Mouse (Mus musculus): Measurements from ENCODE around the gene Rps18.
"Not testable (repeated sequence)": the region's sequence is repeated elsewhere in the genome, so short reads cannot be mapped to it uniquely, and the experiment has no call there.

GRCm38 (mm10) chr17:33981192-33981909, 25.6 kb upstream of the Rps18 start:
- not testable (repeated sequence) for TF ChIP-seq CTCF (IDR thresholded peaks at IDR 0.05; ENCODE audit: insufficient read depth, low read depth, low read length)
- peak; percentile 68; the same call in 1 of the 2 replicates for TF ChIP-seq POLR2A (IDR thresholded peaks at IDR 0.05; ENCODE audit: insufficient read depth, low read depth, low read length)
